Comparison of ENCODE assay signal across 27 mouse cellular contexts in the genomic region with DNA sequence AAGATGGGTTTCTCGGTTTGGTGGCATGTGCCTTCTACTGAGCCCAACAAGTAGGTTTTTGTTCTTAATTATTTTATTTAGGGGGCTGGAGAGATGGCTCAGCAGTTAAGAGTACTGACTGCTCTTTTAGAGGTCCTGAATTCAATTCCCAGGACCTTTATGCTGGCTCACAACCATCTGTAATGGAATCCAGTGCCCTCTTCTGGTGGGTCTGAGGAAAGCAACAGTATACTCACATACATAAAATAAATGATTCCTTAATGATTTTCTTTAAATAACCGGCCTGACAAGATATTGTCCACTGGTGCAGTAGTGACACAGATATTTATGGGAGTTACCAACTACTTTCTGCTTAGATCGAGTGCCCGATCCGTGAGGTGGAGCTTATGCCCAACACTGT. TPM values are rescaled to one million over a fixed set of nuclear protein-coding genes. Genes with fewer than 3 reads are reported as not detected.
DNase-seq lines count a peak whose midpoint lies in the region; ATAC-seq and TF ChIP-seq lines count a peak whose summit lies in the region.
"Had no signal": no experiment of that assay in that cellular context is flagged by ENCODE, and none has a peak within 500 bp of the region (broad histone marks: within the 10 kb centered on the region; RNA-seq: fewer than 3 reads in every experiment).

No protein-coding gene starts in this region.

- H3K27ac ChIP-seq in liver, embryonic 14.5 days = no peak overlapping the region
- no peak overlapping the region for H3K27ac ChIP-seq in stomach, postnatal 0 days (replicated peaks)
- H3K27ac ChIP-seq: embryonic facial prominence, embryonic 10.5 days; heart, embryonic 15.5 days; hindbrain, embryonic 13.5 days; limb, embryonic 15.5 days; neural tube, embryonic 12.5 days had no signal

- WGBS in liver, embryonic 14.5 days (ENCODE audit: insufficient replicate concordance) = 75% methylated on average over 5 of the region's 5 CpGs
- WGBS in stomach, postnatal 0 days = 85% methylated on average over 5 of the region's 5 CpGs

- 0 out of 4 replicates have a peak, but pooled peaks cover 0 to 6% of the 10 kb centered on the region in 2 experiments for H3K4me1 ChIP-seq in liver, embryonic 14.5 days (replicated peaks; ENCODE audit: control insufficient read depth in 2 of 2, insufficient read depth in 2 of 2, low read length in 1 of 2)
- H3K4me1 ChIP-seq in stomach, postnatal 0 days (replicated peaks; ENCODE audit: control insufficient read depth, insufficient read depth) = no peaks in the 10 kb centered on the region
- H3K4me1 ChIP-seq: heart, embryonic 15.5 days had no signal

- TF ChIP-seq CTCF in liver, embryonic 14.5 days (IDR thresholded peaks at IDR 0.05; ENCODE audit: low read depth) = peak; percentile 24; the same call in 1 of the 2 replicates
- peak; percentile 22; the same call in 1 of the 2 replicates for TF ChIP-seq CTCF in stomach, postnatal 0 days (IDR thresholded peaks at IDR 0.05; ENCODE audit: low read depth)

- H3K36me3 ChIP-seq in liver, embryonic 14.5 days (replicated peaks; ENCODE audit: control insufficient read depth, insufficient read depth, low read depth) = no peaks in the 10 kb centered on the region
- no peaks in the 10 kb centered on the region for H3K36me3 ChIP-seq in stomach, postnatal 0 days (ENCODE audit: control insufficient read depth, insufficient read depth, low read length)
- H3K36me3 ChIP-seq: embryonic facial prominence, embryonic 10.5 days; heart, embryonic 15.5 days; hindbrain, embryonic 13.5 days; limb, embryonic 15.5 days; neural tube, embryonic 12.5 days had no signal

- TF ChIP-seq EP300 in liver, embryonic 14.5 days (IDR thresholded peaks at IDR 0.05; ENCODE audit: low read depth) = no peak
- TF ChIP-seq EP300 in stomach, postnatal 0 days (optimal IDR thresholded peaks at IDR 0.05) = no peak

- H3K4me3 ChIP-seq in liver, embryonic 14.5 days (ENCODE audit: insufficient read depth in 1 of 2, low read depth in 2 of 2, low read length in 2 of 2) = no peak overlapping the region
- no peak overlapping the region for H3K4me3 ChIP-seq in stomach, postnatal 0 days (ENCODE audit: low read depth, low read length)
- H3K4me3 ChIP-seq: embryonic facial prominence, embryonic 10.5 days; heart, embryonic 15.5 days; hindbrain, embryonic 13.5 days; limb, embryonic 15.5 days; neural tube, embryonic 12.5 days had no signal

- no peak overlapping the region for H3K4me2 ChIP-seq in liver, embryonic 14.5 days (ENCODE audit: low read depth)
- H3K4me2 ChIP-seq in stomach, postnatal 0 days (replicated peaks; ENCODE audit: low read depth) = no peak overlapping the region
- H3K4me2 ChIP-seq: heart, embryonic 15.5 days; hindbrain, embryonic 13.5 days; limb, embryonic 15.5 days; neural tube, embryonic 12.5 days had no signal

- DNase-seq in liver, embryonic 14.5 days (ENCODE audit: low read depth in 3 of 3, low spot score in 3 of 3) = no peak
- DNase-seq in liver (no peak), A20 (ENCODE audit: low read depth, low spot score) (peak; percentile 17), ES-CJ7 (ENCODE audit: low read depth, low spot score) (peak; percentile 41)
- DNase-seq in stomach, postnatal 0 days (ENCODE audit: low spot score) = no peak
- no peak for DNase-seq in cerebellum, adult 18-20 months
- no peak for DNase-seq in right cerebral cortex, postnatal 36 days (ENCODE audit: low spot score in 2 of 2)
- DNase-seq: adrenal gland, postnatal 36 days; cerebellum, adult 9-11 months; forebrain, postnatal 0 days; gastrocnemius, postnatal 25 days; heart, postnatal 36 days; kidney, adult 8-10 months; kidney, postnatal 25 days; left cerebral cortex, postnatal 4 days; lung, adult 18-20 months; lung, postnatal 4 days; midbrain, embryonic 14.5 days; right cerebral cortex, postnatal 14 days; thymus, postnatal 25 days had no signal

- ATAC-seq in liver, embryonic 14.5 days (ENCODE audit: insufficient read depth) = no peak
- no peak for ATAC-seq in stomach, postnatal 0 days (ENCODE audit: low FRiP score, low TSS enrichment)
- ATAC-seq: CD4-positive, CD25-positive, alpha-beta regulatory T cell, adult 4 months; forebrain, postnatal 0 days had no signal

- no peaks in the 10 kb centered on the region for H3K27me3 ChIP-seq in liver, embryonic 14.5 days (ENCODE audit: control insufficient read depth, insufficient read depth, low read length)
- no peaks in the 10 kb centered on the region for H3K27me3 ChIP-seq in stomach, postnatal 0 days (ENCODE audit: control insufficient read depth, insufficient read depth, low read length)
- H3K27me3 ChIP-seq: heart, embryonic 15.5 days; hindbrain, embryonic 13.5 days; limb, embryonic 15.5 days; neural tube, embryonic 12.5 days had no signal

- H3K9me3 ChIP-seq in liver, embryonic 14.5 days (ENCODE audit: control insufficient read depth, low read length) = no peaks in the 10 kb centered on the region
- no peaks in the 10 kb centered on the region for H3K9me3 ChIP-seq in stomach, postnatal 0 days (ENCODE audit: control insufficient read depth, low read length)
- H3K9me3 ChIP-seq: embryonic facial prominence, embryonic 10.5 days; heart, embryonic 15.5 days; hindbrain, embryonic 13.5 days; limb, embryonic 15.5 days; neural tube, embryonic 12.5 days had no signal

- no peak overlapping the region for H3K9ac ChIP-seq in liver, embryonic 14.5 days (replicated peaks)
- no peak overlapping the region for H3K9ac ChIP-seq in stomach, postnatal 0 days (ENCODE audit: low read length)
- H3K9ac ChIP-seq: forebrain, postnatal 0 days; heart, embryonic 15.5 days; hindbrain, embryonic 13.5 days; limb, embryonic 15.5 days; neural tube, embryonic 12.5 days had no signal

RNA-seq across cellular contexts. Expression of gene Gm28729, which starts 1.9 kb away (rescaled TPM):
- 0.02 TPM in 2 replicates for polyA plus RNA-seq in liver, embryonic 14.5 days (2012; rRNA removed)
- polyA plus RNA-seq in liver, embryonic 14.5 days (2014; fragmentation: Nextera tagmentation; extraction: Ambion mirVana) = not detected in 2 replicates
- not detected in 2 replicates for polyA plus RNA-seq in stomach, postnatal 0 days (2015; fragmentation: Nextera tagmentation; extraction: Ambion mirVana)
- polyA plus RNA-seq: CD4-positive, CD25-positive, alpha-beta regulatory T cell, adult 4 months; embryonic facial prominence, embryonic 10.5 days; heart, embryonic 15.5 days; midbrain, embryonic 14.5 days; neural tube, embryonic 12.5 days; spleen, adult 2 months had no signal

RNA-seq across cellular contexts. Expression of gene Rnf7, which starts 44.7 kb away (rescaled TPM):
- 64.2 and 110 TPM in 2 replicates for polyA plus RNA-seq in liver, embryonic 14.5 days (2012; rRNA removed)
- polyA plus RNA-seq in liver, embryonic 14.5 days (2014; fragmentation: Nextera tagmentation; extraction: Ambion mirVana) = 78.6 and 82.3 TPM in 2 replicates
- polyA plus RNA-seq in stomach, postnatal 0 days (2015; fragmentation: Nextera tagmentation; extraction: Ambion mirVana) = 163 and 169 TPM in 2 replicates

Comparison
In these comparisons a context has a peak if more than half of its experiments do, and no peak if none do; other contexts are left out.
1. DNase-seq: peak in A20 (single experiment) and ES-CJ7 (single experiment); none in liver, embryonic 14.5 days (0 of 3), liver (single experiment), stomach, postnatal 0 days (single experiment), cerebellum, adult 18-20 months (0 of 2) and right cerebral cortex, postnatal 36 days (0 of 2).